Mouse (Mus musculus) cerebellum, adult 11 months (tissue): ENCODE measurements around the gene Tnfaip8l1.

Source experiments
- DNase-seq: peaks from one replicate; pipeline ENCODE4 v3.0.0; 2022

Gene Tnfaip8l1

GRCm38 (mm10) chr17:56162231-56162774 is at the start of gene Tnfaip8l1:
Gene Tnfaip8l1, plus strand, starts transcription at chr17:56162477.
- peak; percentile 92 for DNase-seq

- no peak for DNase-seq
These were observed 49.5 kb upstream of the Tnfaip8l1 start for GRCm38 (mm10) chr17:56112743-56113142.

- no peak for DNase-seq
These were observed 46.1 kb upstream of the Tnfaip8l1 start for GRCm38 (mm10) chr17:56116193-56116592.

- DNase-seq, result peak; percentile 29
These were observed 45.0 kb upstream of the Tnfaip8l1 start, which contains the start of gene Plin5 for GRCm38 (mm10) chr17:56117251-56117710. Gene Plin5, minus strand, starts transcription at chr17:56117596.

GRCm38 (mm10) chr17:56119431-56119830 is 42.8 kb upstream of the Tnfaip8l1 start:
- no peak for DNase-seq

- peak; percentile 57 for DNase-seq
These were observed 42.0 kb upstream of the Tnfaip8l1 start for GRCm38 (mm10) chr17:56119981-56120880.

GRCm38 (mm10) chr17:56121826-56122225 is 40.5 kb upstream of the Tnfaip8l1 start, which contains the start of gene Lrg1:
Gene Lrg1, minus strand, starts transcription at chr17:56122001.
- DNase-seq, result no peak

- DNase-seq, result no peak
These were observed 39.1 kb upstream of the Tnfaip8l1 start for GRCm38 (mm10) chr17:56123161-56123560.

- peak; percentile 22 for DNase-seq
These were observed 38.5 kb upstream of the Tnfaip8l1 start for GRCm38 (mm10) chr17:56123681-56124340.

- DNase-seq, result peak; percentile 45
These were observed 37.7 kb upstream of the Tnfaip8l1 start for GRCm38 (mm10) chr17:56124377-56125275.

- no peak for DNase-seq
These were observed 37.0 kb upstream of the Tnfaip8l1 start for GRCm38 (mm10) chr17:56125276-56125630.

- no peak for DNase-seq
These were observed 36.1 kb upstream of the Tnfaip8l1 start for GRCm38 (mm10) chr17:56126175-56126574.

- DNase-seq, result peak; percentile 22
These were observed 34.0 kb upstream of the Tnfaip8l1 start for GRCm38 (mm10) chr17:56128246-56128645.

- DNase-seq, result no peak
These were observed 31.1 kb upstream of the Tnfaip8l1 start for GRCm38 (mm10) chr17:56131136-56131535.

- DNase-seq, result peak; percentile 70
These were observed 30.5 kb upstream of the Tnfaip8l1 start for GRCm38 (mm10) chr17:56131814-56132213.

GRCm38 (mm10) chr17:56132661-56133060 is 29.6 kb upstream of the Tnfaip8l1 start:
- DNase-seq, result peak; percentile 68

GRCm38 (mm10) chr17:56133457-56134363 is 28.6 kb upstream of the Tnfaip8l1 start:
- DNase-seq, result no peak

GRCm38 (mm10) chr17:56134463-56134971 is 27.8 kb upstream of the Tnfaip8l1 start:
- peak; percentile 53 for DNase-seq

- peak; percentile 3 for DNase-seq
These were observed 25.7 kb upstream of the Tnfaip8l1 start for GRCm38 (mm10) chr17:56136558-56136957.

- DNase-seq, result peak; percentile 36
These were observed 24.3 kb upstream of the Tnfaip8l1 start for GRCm38 (mm10) chr17:56137839-56138613.
